Mouse (Mus musculus) limb, embryonic 15.5 days (tissue): ENCODE results near the gene Ywhae. TPM values are rescaled to one million over a fixed set of nuclear protein-coding genes. Genes with fewer than 3 reads are reported as not detected.

ENCODE experiments used
- ATAC-seq: fragments of 200-750 bp; cut with Nextera tagmentation; 2 replicates; pipeline ENCODE4 v1.8.0; 2017; ENCODE audit warnings: low read depth, moderate TSS enrichment; ENCODE audit not compliant: insufficient number of reproducible peaks, low FRiP score, low TSS enrichment
- H3K27ac ChIP-seq: fragments of 300-500 bp; sonication (generic); 2 replicates; pipeline ENCODE4 v1.5.1; 2015; ENCODE audit warnings: moderate library complexity, mild to moderate bottlenecking, inconsistent platforms
- H3K27me3 ChIP-seq: fragments of 300-500 bp; sonication (generic); 2 replicates; pipeline ENCODE4 v1.6.1; 2015; ENCODE audit warnings: inconsistent platforms
- H3K36me3 ChIP-seq: fragments of 300-500 bp; sonication (generic); 2 replicates; pipeline ENCODE4 v1.6.1; 2015; ENCODE audit warnings: inconsistent platforms
- H3K4me1 ChIP-seq: fragments of 300-500 bp; sonication (generic); 2 replicates; pipeline ENCODE4 v1.6.1; 2015; ENCODE audit warnings: inconsistent platforms
- H3K4me2 ChIP-seq: fragments of 300-500 bp; sonication (generic); 2 replicates; pipeline ENCODE4 v1.6.1; 2015; ENCODE audit warnings: mild to moderate bottlenecking, inconsistent platforms
- H3K4me3 ChIP-seq: fragments of 300-500 bp; sonication (generic); 2 replicates; pipeline ENCODE4 v1.5.1; 2015; ENCODE audit warnings: mild to moderate bottlenecking, inconsistent platforms
- H3K9ac ChIP-seq: fragments of 300-500 bp; sonication (generic); 2 replicates; pipeline ENCODE4 v1.6.1; 2015; ENCODE audit warnings: inconsistent platforms
- H3K9me3 ChIP-seq: fragments of 300-500 bp; sonication (generic); 2 replicates; pipeline ENCODE4 v1.6.1; 2016; ENCODE audit warnings: inconsistent platforms
- WGBS: fragments of 180-500 bp; shearing (Covaris S2); methylation state at CpG from one replicate; pipeline ENCODE4 v1.1.7; 2015; 5-methylcytosine and 5-hydroxymethylcytosine counted together
- polyA plus RNA-seq: library from polyadenylated mRNA; unstranded; fragments of >200 nt; fragmentation: Nextera tagmentation; extraction: Ambion mirVana; gene quantifications from 2 replicates; pipeline ENCODE4 v1.2.1, GENCODE M21; 2015

Ywhae gene
- polyA plus RNA-seq, 1 experiment from 2014 or later: 700 TPM

GRCm38 (mm10) chr11:75796536-75797246 is 64.0 kb downstream of the Ywhae start:
- ATAC-seq: no peak
- no peaks in the 10 kb centered on the region for H3K9me3 ChIP-seq
- H3K9ac ChIP-seq: no peak overlapping the region
- peaks cover 55% of the 10 kb centered on the region for H3K27me3 ChIP-seq
- peaks cover 22% of the 10 kb centered on the region for H3K4me1 ChIP-seq
- no peak overlapping the region for H3K4me3 ChIP-seq
- 64% methylated on average over 13 of the region's 13 CpGs for WGBS
- 0 out of 2 replicates have a peak overlapping the region, but pooled peaks have one; percentile 76 for H3K4me2 ChIP-seq
- no peaks in the 10 kb centered on the region for H3K36me3 ChIP-seq
- H3K27ac ChIP-seq: no peak overlapping the region

- Histone ChIP-seq H3K36me3 (no peaks in the 10 kb centered on the region), H3K27ac (no peak overlapping the region), H3K9me3 (no peaks in the 10 kb centered on the region), H3K4me1 (0 out of 2 replicates have a peak, but pooled peaks cover under 1% of the 10 kb centered on the region), H3K4me2 (no peak overlapping the region), H3K4me3 (no peak overlapping the region), H3K9ac (no peak overlapping the region), H3K27me3 (peaks cover 12% of the 10 kb centered on the region)
- WGBS: 81% methylated on average over 4 of the region's 4 CpGs
- ATAC-seq: no peak
These were observed 68.7 kb downstream of the Ywhae start for GRCm38 (mm10) chr11:75801369-75801768.

- 73% methylated on average over 7 of the region's 7 CpGs for WGBS
- no peak overlapping the region for H3K4me3 ChIP-seq
- H3K9me3 ChIP-seq: no peaks in the 10 kb centered on the region
- H3K36me3 ChIP-seq: no peaks in the 10 kb centered on the region
- peaks cover 6% of the 10 kb centered on the region for H3K27me3 ChIP-seq
- H3K4me2 ChIP-seq: no peak overlapping the region
- no peak overlapping the region for H3K27ac ChIP-seq
- ATAC-seq: no peak
- no peaks in the 10 kb centered on the region for H3K4me1 ChIP-seq
- H3K9ac ChIP-seq: no peak overlapping the region
These were observed 69.3 kb downstream of the Ywhae start for GRCm38 (mm10) chr11:75801771-75802550.

DNA sequence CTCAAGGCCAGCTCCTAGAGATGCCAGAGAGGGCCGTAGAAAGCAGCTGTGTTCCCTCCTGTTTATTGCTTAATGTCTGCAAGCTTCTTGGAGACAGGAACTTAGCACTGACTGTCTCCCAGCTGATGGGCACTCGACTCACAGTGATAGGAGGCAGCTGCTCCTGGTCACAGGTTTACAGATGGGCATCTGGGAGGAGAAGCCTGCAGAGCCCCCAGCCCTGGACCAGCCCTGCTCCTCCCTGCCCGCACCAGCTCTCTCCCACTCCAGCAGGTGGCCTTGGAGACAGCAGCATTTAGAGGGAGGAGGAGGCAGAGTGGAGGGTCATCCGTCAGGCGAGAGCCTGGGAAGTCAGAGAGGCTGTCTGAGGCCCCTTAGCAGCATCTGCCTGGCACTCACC is 74.8 kb downstream of the Ywhae start:
- 30% methylated on average over 5 of the region's 5 CpGs for WGBS
- Histone ChIP-seq H3K4me2 (no peak overlapping the region), H3K4me3 (no peak overlapping the region), H3K4me1 (peaks cover 10% of the 10 kb centered on the region), H3K9me3 (no peaks in the 10 kb centered on the region), H3K36me3 (no peaks in the 10 kb centered on the region), H3K27ac (no peak overlapping the region), H3K9ac (no peak overlapping the region), H3K27me3 (no peaks in the 10 kb centered on the region)
- ATAC-seq: no peak

DNA sequence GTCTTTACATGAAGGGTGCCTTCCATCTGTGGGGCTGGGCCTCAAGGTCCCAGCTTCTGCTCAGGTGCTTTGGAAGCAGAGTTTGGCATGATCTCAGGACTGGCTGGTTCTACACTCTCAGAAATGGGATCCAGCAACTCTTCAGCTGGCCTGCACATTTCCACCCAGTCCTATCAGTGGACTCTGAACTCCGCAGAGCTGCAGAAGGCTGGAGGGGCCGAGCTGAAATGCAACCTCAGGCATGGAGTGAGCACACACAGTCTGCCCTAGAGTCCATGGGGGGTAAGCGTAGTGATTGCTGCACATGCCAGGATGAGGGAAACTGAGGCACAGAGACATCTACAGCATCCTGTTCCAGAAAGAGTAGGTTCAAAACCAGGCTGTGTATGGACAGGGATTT is 77.9 kb downstream of the Ywhae start:
- no peak for ATAC-seq
- Histone ChIP-seq H3K4me1 (peaks cover 24% of the 10 kb centered on the region), H3K36me3 (no peaks in the 10 kb centered on the region), H3K27me3 (no peaks in the 10 kb centered on the region), H3K27ac (no peak overlapping the region), H3K9ac (no peak overlapping the region), H3K4me3 (no peak overlapping the region), H3K4me2 (no peak overlapping the region), H3K9me3 (no peaks in the 10 kb centered on the region)
- WGBS: 87% methylated on average over 3 of the region's 3 CpGs

DNA sequence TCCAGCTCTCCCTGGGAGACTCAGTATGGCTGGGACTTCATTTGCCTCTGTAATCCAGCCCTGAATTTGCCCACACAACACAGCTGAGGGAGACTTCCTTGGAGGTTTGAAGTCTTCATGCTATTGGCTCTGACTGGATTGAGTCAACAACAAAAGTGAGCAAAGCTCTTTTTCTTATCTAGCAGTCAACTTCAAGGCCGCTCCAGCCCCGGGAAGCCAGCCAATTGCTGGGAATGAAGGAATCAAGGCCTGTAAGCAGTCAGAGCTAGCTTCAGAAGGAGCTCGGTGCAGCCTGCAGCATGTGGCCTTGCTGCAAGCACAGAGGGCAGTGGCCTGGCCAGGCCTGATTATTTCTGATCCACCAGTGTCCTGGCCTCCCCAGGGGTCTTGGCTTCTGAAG is 79.2 kb downstream of the Ywhae start:
- Histone ChIP-seq H3K4me1 (peaks cover 24% of the 10 kb centered on the region), H3K4me2 (no peak overlapping the region), H3K4me3 (no peak overlapping the region), H3K36me3 (no peaks in the 10 kb centered on the region), H3K9ac (no peak overlapping the region), H3K27me3 (no peaks in the 10 kb centered on the region), H3K9me3 (no peaks in the 10 kb centered on the region), H3K27ac (peak overlapping the region; percentile 84)
- WGBS: 28% methylated on average over 3 of the region's 3 CpGs
- ATAC-seq: no peak

DNA sequence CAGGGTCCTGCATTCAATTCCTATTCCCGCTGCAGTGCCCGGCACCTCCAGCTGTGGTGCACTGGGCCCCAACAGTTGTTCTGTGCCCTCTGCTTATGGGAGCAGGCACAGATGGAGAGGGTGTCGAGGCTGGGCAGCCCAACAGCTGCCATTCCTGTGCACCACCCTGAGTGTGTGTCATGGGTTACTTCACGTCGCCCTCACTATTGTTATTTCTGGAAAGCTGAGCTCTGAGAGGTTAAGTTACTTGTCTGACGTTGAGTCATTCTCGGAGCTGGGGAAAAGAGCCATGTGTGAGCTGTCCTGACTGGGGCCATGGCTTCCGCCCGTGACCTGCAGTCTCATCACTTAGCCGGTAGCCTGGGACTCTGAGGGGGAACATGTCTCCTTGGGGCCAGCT is 80.4 kb downstream of the Ywhae start:
- WGBS: 49% methylated on average over 10 of the region's 10 CpGs
- Histone ChIP-seq H3K36me3 (no peaks in the 10 kb centered on the region), H3K9ac (0 out of 2 replicates have a peak overlapping the region, but pooled peaks have one; percentile 7), H3K27me3 (no peaks in the 10 kb centered on the region), H3K9me3 (no peaks in the 10 kb centered on the region), H3K4me2 (no peak overlapping the region), H3K27ac (peak overlapping the region; percentile 69), H3K4me1 (peaks cover 32% of the 10 kb centered on the region), H3K4me3 (no peak overlapping the region)
- 0 out of 2 replicates have a peak, but pooled peaks have one; percentile 55 for ATAC-seq

Other genes with a start within 250 kb of the Ywhae start
- 44.4 and 49.5 TPM in 2 replicates for gene Prpf8, start 246.1 kb upstream of the Ywhae start, polyA plus RNA-seq
- gene Rilp, start 222.8 kb upstream of the Ywhae start, polyA plus RNA-seq: 0.45 and 0.73 TPM in 2 replicates
- gene Scarf1, start 219.3 kb upstream of the Ywhae start, polyA plus RNA-seq: 7.1 and 8.2 TPM in 2 replicates
- gene Slc43a2, start 201.2 kb upstream of the Ywhae start, polyA plus RNA-seq: 2.6 and 3.6 TPM in 2 replicates
- gene Pitpna, start 144.8 kb upstream of the Ywhae start, polyA plus RNA-seq: 61.4 and 65.4 TPM in 2 replicates
- gene Inpp5k, start 101.9 kb upstream of the Ywhae start, polyA plus RNA-seq: 22.3 and 28.3 TPM in 2 replicates
- 63.8 and 66.7 TPM in 2 replicates for gene Myo1c, start 82.4 kb upstream of the Ywhae start, polyA plus RNA-seq
- 109 and 117 TPM in 2 replicates for gene Crk, start 53.6 kb upstream of the Ywhae start, polyA plus RNA-seq
- 0.89 and 1.6 TPM in 2 replicates for gene Doc2b, start 63.2 kb downstream of the Ywhae start, polyA plus RNA-seq
- 1.9 and 2.5 TPM in 2 replicates for gene Rph3al, start 205.6 kb downstream of the Ywhae start, polyA plus RNA-seq